Mouse (Mus musculus) embryo, embryonic 9.5 days (tissue): ENCODE measurements around the gene Zfy1.
A peak's percentile ranks its signal among the peaks of the same experiment; 100 is the strongest.
"Not testable (repeated sequence)": the region's sequence is repeated elsewhere in the genome, so short reads cannot be mapped to it uniquely, and the experiment has no call there.

Experiments used
- DNase-seq: peaks from one replicate; pipeline ENCODE4 v3.0.0-alpha.2; 2017; ENCODE audit errors: extremely low spot score

The Zfy1 gene

DNA sequence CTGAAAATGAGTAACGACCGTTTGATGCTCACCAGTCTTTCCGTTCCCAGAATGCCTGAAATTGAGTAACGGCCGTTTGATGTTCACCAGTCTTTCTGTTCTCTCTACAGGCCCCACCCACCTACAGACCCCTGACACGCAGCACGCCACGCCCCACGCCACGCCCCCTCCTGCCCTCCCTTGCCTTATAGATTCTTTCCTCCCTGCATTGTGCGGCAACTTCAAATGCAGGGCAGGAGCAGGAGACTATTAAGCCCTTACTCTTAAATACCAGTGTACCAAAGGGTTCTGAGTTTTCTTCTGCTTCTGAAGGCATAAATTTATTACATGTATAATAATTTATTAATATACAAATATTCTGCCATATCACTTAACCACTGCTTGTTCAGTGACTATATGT is at the start of gene Zfy1:
Gene Zfy1, minus strand, starts transcription at position 101 of the 400 bp plus-strand sequence.
- not testable (repeated sequence) for DNase-seq

DNA sequence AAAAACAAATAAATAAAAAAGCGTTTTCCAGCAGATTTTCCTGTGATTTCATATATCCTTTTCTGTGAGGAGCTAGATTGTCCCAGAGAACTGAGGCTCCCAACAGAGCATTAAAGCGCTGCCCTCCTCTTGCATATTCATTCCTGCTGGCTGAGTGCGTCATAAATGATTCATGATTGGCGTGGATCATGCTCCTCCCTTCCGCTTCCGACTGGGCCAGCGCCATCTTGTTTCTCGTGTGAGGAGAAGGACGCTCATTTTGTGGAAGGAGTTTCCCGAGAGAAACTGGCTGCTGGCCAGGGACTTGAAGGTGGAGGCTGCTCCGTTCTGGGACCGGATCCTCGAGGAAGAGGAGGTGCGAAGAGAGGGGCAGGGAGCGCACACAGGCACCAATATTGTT is 21.2 kb upstream of the Zfy1 start, which contains the start of gene Uba1y:
Gene Uba1y, plus strand, starts transcription at position 254 of the 400 bp plus-strand sequence.
- no peak for DNase-seq

DNA sequence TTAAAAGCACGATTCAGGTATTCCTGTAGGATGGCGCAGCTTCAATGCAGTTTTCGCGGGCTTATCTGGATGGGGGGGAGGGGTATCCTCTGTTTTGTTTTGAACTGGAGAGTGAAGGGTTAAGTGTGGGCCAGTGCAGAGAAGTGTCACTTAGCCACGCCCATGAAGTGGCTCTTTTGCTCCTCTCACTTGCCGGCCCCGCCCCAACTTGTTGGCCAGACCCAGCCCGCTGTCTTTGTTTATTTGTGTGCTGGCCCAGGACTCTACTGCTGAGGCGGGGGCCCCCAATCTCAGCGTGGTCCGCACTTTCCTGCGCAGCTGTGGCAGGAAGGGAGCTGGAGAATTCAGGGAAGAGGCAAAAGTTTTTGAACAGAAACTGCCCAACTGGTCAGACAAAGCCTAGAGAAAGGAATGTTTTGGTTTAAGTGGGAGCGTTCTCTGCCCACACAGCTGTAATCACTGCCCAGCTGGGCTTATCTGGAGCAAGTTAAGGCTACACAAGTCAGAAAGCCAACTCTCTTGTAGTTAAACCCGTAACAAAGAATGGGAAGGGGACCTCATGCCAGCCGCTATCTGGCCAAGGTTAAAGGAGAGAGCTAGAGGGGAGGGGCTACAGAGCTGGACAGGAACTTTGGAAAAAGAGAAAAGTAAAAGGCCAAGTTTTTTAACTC is 11.9 kb upstream of the Zfy1 start:
- DNase-seq = peak; percentile 68
